Mouse (Mus musculus) WW6 (cell line): ENCODE data around the gene Arhgef12.
"Not testable (repeated sequence)": the region's sequence is repeated elsewhere in the genome, so short reads cannot be mapped to it uniquely, and the experiment has no call there.

Experiments
- DNase-seq: peaks from one replicate; pipeline ENCODE4 v3.0.0-alpha.2; 2013; ENCODE audit warnings: low read depth, low spot score

The Arhgef12 gene

DNA sequence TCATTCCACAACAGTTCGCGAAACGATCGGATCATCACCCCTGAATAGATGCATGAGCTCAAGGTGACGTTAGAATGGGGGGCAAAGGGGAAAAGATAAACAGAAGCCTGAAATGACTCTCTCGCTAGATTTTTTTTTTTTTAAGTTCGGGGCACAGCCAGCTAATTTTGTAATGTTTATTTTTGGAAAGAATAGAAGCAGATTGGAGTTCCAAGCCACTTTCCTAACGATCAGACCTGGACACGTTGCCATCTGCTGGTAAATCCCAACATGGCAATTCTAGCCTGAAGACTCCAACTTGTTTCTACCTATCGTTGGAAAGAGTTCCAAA lies at the start of gene Arhgef12:
Gene Arhgef12, minus strand, starts transcription at position 53 of the 331 bp plus-strand sequence.
- DNase-seq, result no peak

DNA sequence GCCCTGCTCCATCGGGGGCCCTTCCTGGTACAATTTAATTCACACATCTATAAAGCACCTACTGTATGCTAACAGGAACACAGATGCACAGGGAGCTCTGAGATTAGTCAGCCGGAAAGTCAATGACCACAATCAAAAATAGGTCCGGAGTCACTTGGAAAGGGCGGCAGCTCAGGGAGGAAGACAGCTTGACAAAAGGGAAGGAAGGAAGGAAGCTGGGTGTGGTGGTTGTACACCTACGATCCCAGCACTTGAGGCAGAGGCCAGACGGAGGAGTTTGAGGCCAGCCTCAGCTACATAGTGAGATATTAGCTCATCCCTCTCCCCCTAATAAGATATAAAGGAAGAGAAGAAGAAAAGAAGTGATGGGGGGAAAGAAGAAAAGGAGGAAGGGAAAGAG lies 48.9 kb upstream of the Arhgef12 start:
- DNase-seq, result no peak

GRCm38 (mm10) chr9:43151779-43152178 lies 44.7 kb upstream of the Arhgef12 start:
- DNase-seq, result no peak

GRCm38 (mm10) chr9:43150957-43151356 lies 43.9 kb upstream of the Arhgef12 start:
- no peak for DNase-seq

DNA sequence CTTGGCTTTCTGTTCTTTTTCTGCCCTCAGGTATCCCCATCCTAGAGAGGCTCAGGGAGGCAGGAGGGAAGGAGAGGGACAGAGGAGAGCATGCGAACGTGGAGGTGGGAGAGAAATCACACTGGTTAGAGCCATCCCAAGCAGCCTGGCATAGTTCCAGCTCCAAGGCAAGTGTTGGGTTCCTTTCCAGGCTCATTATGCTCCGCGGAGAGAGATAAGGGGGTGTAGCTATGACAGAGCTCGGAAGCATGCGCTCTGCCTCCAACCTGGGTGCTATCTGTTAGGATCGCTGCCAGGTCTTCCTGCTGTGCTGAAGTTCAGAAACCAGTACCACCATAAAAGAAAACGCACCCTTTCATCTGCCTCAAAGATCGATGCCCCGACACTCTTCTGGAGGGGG lies 43.0 kb upstream of the Arhgef12 start:
- DNase-seq, result no peak

GRCm38 (mm10) chr9:43149498-43149897 lies 42.5 kb upstream of the Arhgef12 start:
- no peak for DNase-seq

GRCm38 (mm10) chr9:43145196-43145595 lies 38.2 kb upstream of the Arhgef12 start:
- DNase-seq, result no peak

GRCm38 (mm10) chr9:43144206-43144810 lies 37.3 kb upstream of the Arhgef12 start:
- peak; percentile 18 for DNase-seq

DNA sequence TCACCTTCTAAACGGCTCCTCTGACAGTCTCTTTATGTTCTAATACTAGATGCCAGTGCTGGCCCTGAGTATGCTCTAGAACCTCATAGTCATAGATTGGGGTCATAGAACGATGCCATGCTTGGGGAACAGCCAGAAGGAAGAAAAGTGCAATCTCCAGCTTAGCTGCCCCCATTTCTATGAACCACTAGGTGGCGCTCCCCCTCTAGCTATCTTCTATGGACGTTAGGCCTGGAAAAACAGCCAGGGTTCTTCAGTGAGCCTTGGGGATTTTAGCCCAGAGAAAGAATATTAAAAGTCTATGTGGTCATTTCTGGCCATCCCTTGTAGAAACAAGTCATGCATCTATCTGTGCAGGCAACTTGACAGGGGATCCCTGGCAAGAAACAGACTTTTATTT lies 34.8 kb upstream of the Arhgef12 start:
- DNase-seq, result no peak

DNA sequence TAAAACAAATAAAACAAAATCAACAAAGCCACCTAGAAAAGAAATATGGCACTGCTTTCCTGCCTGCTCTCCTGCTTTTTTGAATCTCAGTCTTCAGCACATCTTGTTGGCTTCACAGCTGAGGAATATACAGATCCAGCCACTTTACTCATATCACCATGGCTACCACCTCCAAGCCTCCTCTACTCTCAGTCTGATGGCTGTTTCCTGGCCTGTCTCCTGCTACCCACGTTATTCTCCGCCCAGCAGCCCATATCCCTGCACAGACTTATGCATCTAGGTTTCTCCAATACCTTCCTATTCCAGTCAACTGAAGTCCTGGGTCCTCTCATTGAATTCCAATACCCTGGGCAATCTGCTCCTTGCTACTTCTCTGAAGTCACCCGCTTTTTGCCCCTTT lies 26.5 kb upstream of the Arhgef12 start:
- no peak for DNase-seq

GRCm38 (mm10) chr9:43132380-43132779 lies 25.3 kb upstream of the Arhgef12 start:
- peak; percentile 38 for DNase-seq

DNA sequence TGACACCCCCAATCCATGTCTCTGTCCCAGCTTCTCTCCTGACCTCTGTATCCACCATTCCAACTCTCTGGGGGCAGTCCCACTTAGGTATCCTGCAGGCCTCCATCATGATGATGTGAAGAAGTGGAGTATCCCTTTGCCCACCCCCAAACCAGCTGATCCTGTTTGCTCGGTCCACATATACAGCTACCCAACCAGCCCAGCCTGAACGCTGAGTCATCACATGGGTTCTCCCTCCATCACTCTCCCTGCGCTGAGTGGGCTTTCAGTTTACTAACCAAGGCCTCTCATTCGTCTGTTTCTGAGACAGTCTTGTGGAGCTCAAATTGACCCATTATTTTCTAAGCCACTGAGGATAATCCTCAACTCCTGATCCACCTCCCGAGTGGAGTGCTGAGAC lies 24.9 kb upstream of the Arhgef12 start:
- DNase-seq, result no peak

DNA sequence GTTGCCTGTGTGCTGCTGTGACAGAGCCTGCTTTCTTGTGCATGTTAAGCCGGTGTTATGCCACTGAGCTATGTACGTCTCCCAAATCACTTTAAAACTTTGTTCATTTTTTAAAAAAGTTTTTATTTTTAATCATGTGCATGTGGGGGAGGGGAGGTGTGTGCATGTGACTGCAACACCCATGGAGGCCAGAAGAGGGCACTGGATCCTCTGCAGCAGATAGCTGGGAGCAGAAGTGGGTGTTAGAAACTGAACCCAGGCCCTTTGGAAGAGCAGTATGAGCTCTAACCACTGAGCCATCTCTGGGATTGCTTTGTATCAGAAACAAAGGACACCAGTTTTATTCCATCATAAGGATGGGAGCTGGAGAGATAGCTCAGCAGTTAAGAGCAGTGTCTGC lies 23.6 kb upstream of the Arhgef12 start:
- no peak for DNase-seq

- DNase-seq, result no peak
Observed at GRCm38 (mm10) chr9:43127101-43127787, 20.2 kb upstream of the Arhgef12 start.

DNA sequence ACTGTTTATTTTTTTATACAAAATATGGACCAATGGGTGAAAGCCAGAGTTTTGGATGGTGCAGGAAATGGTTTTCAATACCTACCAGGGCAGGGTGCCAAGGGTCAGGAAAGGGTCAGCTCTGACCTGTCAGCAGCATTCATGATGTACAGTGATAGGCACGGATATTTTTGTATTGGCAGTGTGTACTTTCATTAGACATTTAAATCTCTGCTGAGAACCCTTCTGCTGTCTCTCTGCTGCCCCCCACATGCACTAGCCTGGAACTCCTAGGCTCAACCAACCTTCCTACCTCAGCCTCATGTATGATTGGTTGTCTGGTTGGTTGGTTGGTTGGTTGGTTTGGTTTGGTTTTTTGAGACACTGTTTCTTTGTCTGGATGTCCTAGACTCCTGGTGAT lies 15.3 kb upstream of the Arhgef12 start:
- no peak for DNase-seq

DNA sequence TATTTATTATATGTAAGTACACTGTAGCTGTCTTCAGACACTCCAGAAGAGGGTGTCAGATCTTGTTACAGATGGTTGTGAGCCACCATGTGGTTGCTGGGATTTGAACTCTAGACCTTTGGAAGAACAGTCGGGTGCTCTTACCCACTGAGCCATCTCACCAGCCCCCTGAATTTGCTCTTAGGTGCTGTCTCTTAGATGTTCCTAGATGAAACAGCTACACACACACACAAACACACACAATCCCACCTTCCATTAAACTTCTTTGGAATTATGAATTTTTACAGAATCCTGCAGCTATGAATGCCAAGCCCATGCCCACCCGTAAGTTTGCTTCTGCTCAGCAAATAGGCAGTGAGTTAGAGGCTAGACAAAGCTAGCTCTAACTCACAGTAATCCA lies 14.9 kb upstream of the Arhgef12 start:
- not testable (repeated sequence) for DNase-seq

DNA sequence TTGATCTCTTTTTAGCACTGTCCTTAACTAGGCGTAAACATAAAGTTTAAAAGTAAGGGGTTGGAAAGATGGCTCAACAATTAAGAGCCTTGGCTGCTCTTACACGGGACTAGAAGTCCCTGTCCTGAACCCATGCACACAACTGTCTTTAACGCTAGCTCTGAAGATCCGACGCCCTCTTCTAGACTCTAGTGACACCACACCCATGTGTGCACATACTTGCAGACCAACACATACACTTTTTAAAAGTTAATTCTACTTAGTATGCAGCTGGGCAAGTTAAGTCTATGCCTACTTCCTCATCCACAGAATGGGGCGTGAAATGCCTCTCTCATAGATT lies 9.9 kb upstream of the Arhgef12 start:
- no peak for DNase-seq

- peak; percentile 42 for DNase-seq
Observed at GRCm38 (mm10) chr9:43116134-43116996, 9.3 kb upstream of the Arhgef12 start, which contains the start of gene Tmem136. TSS of gene Tmem136 (minus strand) at chr9:43116570.

GRCm38 (mm10) chr9:43115431-43116133 lies 8.5 kb upstream of the Arhgef12 start:
- no peak for DNase-seq

DNA sequence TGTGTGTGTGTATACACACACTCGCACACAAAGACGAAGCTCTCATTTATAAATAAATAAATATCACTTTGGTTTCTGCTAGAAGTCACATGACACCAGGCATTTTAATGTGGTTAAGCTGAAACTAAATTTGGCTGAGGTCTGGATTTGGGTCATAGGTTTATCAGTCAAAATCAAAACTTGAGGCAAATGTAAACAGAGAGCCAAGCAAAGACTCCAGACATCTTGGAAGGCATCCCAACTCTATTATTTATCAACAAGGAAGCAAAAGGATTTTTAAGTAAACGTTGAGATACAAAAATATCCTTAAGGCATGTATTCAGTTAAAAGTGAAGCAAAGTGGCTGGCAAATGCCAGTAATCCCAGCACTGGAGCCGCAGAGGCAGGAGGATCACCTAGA lies 7.8 kb upstream of the Arhgef12 start:
- DNase-seq, result no peak

- DNase-seq, result no peak
Observed at GRCm38 (mm10) chr9:43110286-43110980, 3.4 kb upstream of the Arhgef12 start.

DNA sequence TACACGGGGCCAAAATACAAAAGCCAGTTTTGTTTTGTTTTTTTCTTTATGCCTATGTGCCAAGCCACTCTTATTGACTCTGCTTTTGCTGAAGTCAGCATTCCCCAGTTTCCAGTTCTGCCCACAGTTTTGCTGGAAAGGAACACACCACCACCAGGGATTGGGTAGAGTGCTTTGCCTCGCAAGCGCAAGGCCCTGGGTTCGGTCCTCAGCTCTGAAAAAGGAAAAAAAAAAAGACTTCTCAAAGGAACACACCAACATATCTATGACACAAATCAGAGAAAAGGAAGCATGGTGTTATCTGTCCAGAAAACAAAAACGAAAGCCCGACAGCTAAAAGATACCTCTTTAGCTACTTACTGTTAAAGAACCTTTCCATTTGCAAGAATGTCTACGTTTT lies 2.1 kb upstream of the Arhgef12 start:
- no peak for DNase-seq
